9 mouse cellular contexts compared by ENCODE assay signal in the genomic region with DNA sequence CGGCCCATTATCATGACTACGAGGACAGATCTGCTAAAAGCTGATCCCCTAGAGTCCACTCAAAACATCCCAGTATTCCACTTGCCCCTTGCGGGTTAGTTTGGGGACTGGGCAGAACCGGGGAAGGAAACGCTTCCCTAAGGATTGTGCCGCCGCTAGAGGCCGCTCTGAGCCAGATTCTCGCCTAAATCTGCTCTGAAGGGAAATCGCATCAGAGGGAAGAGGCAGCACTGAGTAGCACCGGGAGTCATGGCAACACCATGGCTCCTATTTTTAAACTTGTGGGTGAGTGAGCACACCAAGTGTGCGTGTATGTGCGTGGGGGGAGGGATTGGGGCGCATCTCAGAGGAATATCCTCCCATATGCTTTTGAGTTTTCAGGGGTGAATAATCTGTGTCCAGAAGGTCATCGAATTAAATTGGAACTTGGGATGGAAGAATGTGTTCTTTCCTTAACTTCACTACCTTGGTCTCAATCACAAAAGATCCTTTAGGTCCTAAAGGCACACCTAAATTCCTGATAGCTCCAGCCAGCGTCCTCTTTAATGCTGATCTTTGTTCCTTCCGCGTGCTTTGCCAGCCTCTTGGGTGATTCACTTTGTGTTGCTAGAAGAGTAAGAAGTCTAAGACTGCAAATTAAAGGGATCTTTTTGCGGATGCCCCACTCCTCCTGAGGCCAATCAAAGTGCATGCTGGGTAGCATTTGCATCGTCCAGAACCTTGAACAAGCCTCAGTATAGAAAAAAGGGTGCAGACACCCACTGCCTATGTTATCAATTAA.
DNase-seq lines count a peak whose midpoint lies in the region; ATAC-seq and TF ChIP-seq lines count a peak whose summit lies in the region.
"Had no signal": no experiment of that assay in that cellular context is flagged by ENCODE, and none has a peak within 500 bp of the region (broad histone marks: within the 10 kb centered on the region; RNA-seq: fewer than 3 reads in every experiment).

No protein-coding gene starts in this region.

- 27% methylated on average over 20 of the region's 20 CpGs for WGBS in spleen, adult 2 months
- WGBS in embryonic facial prominence, embryonic 15.5 days, result 21% methylated on average over 20 of the region's 20 CpGs
- 25% methylated on average over 20 of the region's 20 CpGs for WGBS in heart, embryonic 12.5 days
- 25% methylated on average over 20 of the region's 20 CpGs for WGBS in kidney, embryonic 14.5 days
- 28% methylated on average over 20 of the region's 20 CpGs for WGBS in limb, embryonic 11.5 days
- WGBS in stomach, postnatal 0 days, result 23% methylated on average over 20 of the region's 20 CpGs

- DNase-seq in spleen, adult 2 months (ENCODE audit: low read depth in 1 of 2, low spot score in 2 of 2), result peak in 1 of 2 experiments; percentile 9
- no peak for DNase-seq in spleen, adult 12 weeks (ENCODE audit: low spot score)
- DNase-seq in limb, embryonic 11.5 days (ENCODE audit: low spot score), result peak; percentile 87
- peak; percentile 21 for DNase-seq in naive thymus-derived CD4-positive, alpha-beta T cell, adult 2 months (ENCODE audit: low read depth)
- DNase-seq in stomach, postnatal 0 days (ENCODE audit: low spot score), result peak; percentile 76

- TF ChIP-seq POLR2A in spleen, adult 2 months (IDR thresholded peaks at IDR 0.05; ENCODE audit: low read depth, low read length), result no peak

- ATAC-seq in embryonic facial prominence, embryonic 15.5 days (ENCODE audit: insufficient number of reproducible peaks, low FRiP score, low TSS enrichment, low read depth), result peak; percentile 73
- no peak for ATAC-seq in heart, embryonic 12.5 days (ENCODE audit: insufficient number of reproducible peaks, low FRiP score)
- peak; percentile 80 for ATAC-seq in kidney, embryonic 14.5 days (ENCODE audit: low FRiP score, low TSS enrichment)
- ATAC-seq in limb, embryonic 11.5 days (ENCODE audit: insufficient number of reproducible peaks, low FRiP score, low TSS enrichment, low read depth), result peak; percentile 70
- peak; percentile 73 for ATAC-seq in stomach, postnatal 0 days (ENCODE audit: low FRiP score, low TSS enrichment)

- no peaks in the 10 kb centered on the region for H3K36me3 ChIP-seq in spleen, adult 2 months (ENCODE audit: control insufficient read depth, insufficient read depth, low read length)
- no peaks in the 10 kb centered on the region for H3K36me3 ChIP-seq in embryonic facial prominence, embryonic 15.5 days
- no peaks in the 10 kb centered on the region for H3K36me3 ChIP-seq in heart, embryonic 12.5 days
- no peaks in the 10 kb centered on the region for H3K36me3 ChIP-seq in kidney, embryonic 14.5 days (ENCODE audit: control insufficient read depth, insufficient read depth, low read length)
- no peaks in the 10 kb centered on the region for H3K36me3 ChIP-seq in limb, embryonic 11.5 days (ENCODE audit: control insufficient read depth, insufficient read depth, low read length)
- H3K36me3 ChIP-seq in stomach, postnatal 0 days (ENCODE audit: control insufficient read depth, insufficient read depth, low read length), result no peaks in the 10 kb centered on the region

- H3K4me2 ChIP-seq in embryonic facial prominence, embryonic 15.5 days (replicated peaks), result no peak overlapping the region
- H3K4me2 ChIP-seq in heart, embryonic 12.5 days, result peak overlapping the region; percentile 52
- H3K4me2 ChIP-seq in kidney, embryonic 14.5 days (replicated peaks; ENCODE audit: low read depth, low read length), result no peak overlapping the region
- no peak overlapping the region for H3K4me2 ChIP-seq in limb, embryonic 11.5 days (ENCODE audit: low read depth, severe bottlenecking)
- H3K4me2 ChIP-seq in stomach, postnatal 0 days (replicated peaks; ENCODE audit: low read depth), result no peak overlapping the region

- H3K9ac ChIP-seq in embryonic facial prominence, embryonic 15.5 days, result no peak overlapping the region
- H3K9ac ChIP-seq in heart, embryonic 12.5 days, result no peak overlapping the region
- no peak overlapping the region for H3K9ac ChIP-seq in kidney, embryonic 14.5 days (ENCODE audit: low read depth, low read length)
- H3K9ac ChIP-seq in limb, embryonic 11.5 days (ENCODE audit: low read length), result no peak overlapping the region
- H3K9ac ChIP-seq in stomach, postnatal 0 days (ENCODE audit: low read length), result no peak overlapping the region

- TF ChIP-seq CTCF in spleen, adult 2 months (IDR thresholded peaks at IDR 0.05; ENCODE audit: extremely low read depth, insufficient read depth, insufficient read length, insufficient replicate concordance), result peak; percentile 35; the same call in 1 of the 2 replicates
- TF ChIP-seq CTCF in stomach, postnatal 0 days (IDR thresholded peaks at IDR 0.05; ENCODE audit: low read depth), result peak; percentile 90

- no peak overlapping the region for H3K4me3 ChIP-seq in spleen, adult 2 months (ENCODE audit: extremely low read depth, insufficient read depth, insufficient read length)
- no peak overlapping the region for H3K4me3 ChIP-seq in embryonic facial prominence, embryonic 15.5 days (replicated peaks)
- no peak overlapping the region for H3K4me3 ChIP-seq in heart, embryonic 12.5 days
- H3K4me3 ChIP-seq in kidney, embryonic 14.5 days (ENCODE audit: low read length), result no peak overlapping the region
- no peak overlapping the region for H3K4me3 ChIP-seq in limb, embryonic 11.5 days (ENCODE audit: low read depth, low read length)
- no peak overlapping the region for H3K4me3 ChIP-seq in stomach, postnatal 0 days (ENCODE audit: low read depth, low read length)

- H3K27me3 ChIP-seq in spleen, adult 2 months (ENCODE audit: control insufficient read depth, insufficient read depth, low read length), result no peaks in the 10 kb centered on the region
- H3K27me3 ChIP-seq in embryonic facial prominence, embryonic 15.5 days, result peaks cover 5% of the 10 kb centered on the region; the same call in 1 of the 2 replicates
- H3K27me3 ChIP-seq in heart, embryonic 12.5 days (replicated peaks), result peaks cover 8% of the 10 kb centered on the region; the same call in 1 of the 2 replicates
- no peaks in the 10 kb centered on the region; the same call in 1 of the 2 replicates for H3K27me3 ChIP-seq in kidney, embryonic 14.5 days (ENCODE audit: control insufficient read depth, insufficient read depth, low read length)
- no peaks in the 10 kb centered on the region for H3K27me3 ChIP-seq in limb, embryonic 11.5 days (ENCODE audit: control insufficient read depth, insufficient read depth, low read length)
- no peaks in the 10 kb centered on the region for H3K27me3 ChIP-seq in stomach, postnatal 0 days (ENCODE audit: control insufficient read depth, insufficient read depth, low read length)
- H3K27me3 ChIP-seq: CH12.LX had no signal

- H3K27ac ChIP-seq in spleen, adult 2 months (ENCODE audit: insufficient read depth, low read length), result no peak overlapping the region
- H3K27ac ChIP-seq in embryonic facial prominence, embryonic 15.5 days (replicated peaks), result no peak overlapping the region
- H3K27ac ChIP-seq in heart, embryonic 12.5 days (ENCODE audit: poor library complexity, severe bottlenecking), result no peak overlapping the region
- H3K27ac ChIP-seq in kidney, embryonic 14.5 days (ENCODE audit: low read depth, low read length), result no peak overlapping the region
- no peak overlapping the region for H3K27ac ChIP-seq in limb, embryonic 11.5 days (replicated peaks; ENCODE audit: low read depth, low read length)
- no peak overlapping the region for H3K27ac ChIP-seq in stomach, postnatal 0 days (replicated peaks)

- no peak for TF ChIP-seq EP300 in stomach, postnatal 0 days (optimal IDR thresholded peaks at IDR 0.05)

- no peaks in the 10 kb centered on the region for H3K4me1 ChIP-seq in spleen, adult 2 months (ENCODE audit: control insufficient read depth, insufficient read depth, insufficient read length)
- H3K4me1 ChIP-seq in embryonic facial prominence, embryonic 15.5 days, result peaks cover 5% of the 10 kb centered on the region; the same call in 1 of the 2 replicates
- H3K4me1 ChIP-seq in heart, embryonic 12.5 days (replicated peaks), result peaks cover 17% of the 10 kb centered on the region
- no peaks in the 10 kb centered on the region for H3K4me1 ChIP-seq in kidney, embryonic 14.5 days (ENCODE audit: control insufficient read depth, insufficient read depth, low read length)
- no peaks in the 10 kb centered on the region for H3K4me1 ChIP-seq in limb, embryonic 11.5 days (ENCODE audit: control insufficient read depth, insufficient read depth, low read length)
- H3K4me1 ChIP-seq in stomach, postnatal 0 days (replicated peaks; ENCODE audit: control insufficient read depth, insufficient read depth), result no peaks in the 10 kb centered on the region

- H3K9me3 ChIP-seq in embryonic facial prominence, embryonic 15.5 days (replicated peaks), result no peaks in the 10 kb centered on the region
- no peaks in the 10 kb centered on the region for H3K9me3 ChIP-seq in heart, embryonic 12.5 days (replicated peaks)
- no peaks in the 10 kb centered on the region for H3K9me3 ChIP-seq in kidney, embryonic 14.5 days (ENCODE audit: control insufficient read depth, low read length)
- H3K9me3 ChIP-seq in limb, embryonic 11.5 days (ENCODE audit: control insufficient read depth, low read length), result no peaks in the 10 kb centered on the region
- no peaks in the 10 kb centered on the region for H3K9me3 ChIP-seq in stomach, postnatal 0 days (ENCODE audit: control insufficient read depth, low read length)
